Mouse (Mus musculus) lung, adult 2 months (tissue): ENCODE measurements at regions not wholly inside any gene's neighbourhood (a gene's known extent, or its start where the extent isn't known, plus 50 kb on each side); places are given as distances from the start of the nearest gene placed in this dataset.

Experiments
- CTCF ChIP-seq: fragments of 200-500 bp; IDR thresholded peaks from 2 replicates; pipeline ENCODE4 v1.5.1; 2011; ENCODE audit warnings: mild to moderate bottlenecking, low read length, control low read depth; ENCODE audit not compliant: insufficient read depth
- POLR2A ChIP-seq: fragments of 200-500 bp; IDR thresholded peaks from 2 replicates; pipeline ENCODE4 v1.6.1; 2011; ENCODE audit warnings: low read depth, mild to moderate bottlenecking, control low read depth, low read length, borderline replicate concordance; ENCODE audit errors: extremely low read depth

DNA sequence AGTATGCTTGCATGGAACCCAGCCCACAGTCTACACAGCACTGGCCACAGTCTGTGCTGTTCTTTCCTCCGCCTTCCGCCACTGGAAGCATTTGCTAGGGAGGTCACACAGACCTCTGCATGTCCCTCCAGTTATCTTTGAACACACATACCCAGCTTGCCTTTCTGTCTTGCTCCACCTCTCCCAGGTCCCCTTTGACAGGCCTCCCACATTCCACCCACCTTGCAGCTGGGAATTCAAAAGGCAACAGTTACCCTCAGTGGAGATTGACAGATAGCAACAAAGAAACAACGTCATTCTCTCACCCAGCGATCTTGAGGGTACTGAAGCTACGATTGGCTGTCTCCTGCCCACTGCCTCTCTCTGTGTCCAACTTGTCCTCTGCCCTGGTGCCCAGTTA is 290.7 kb upstream of the Zmiz1 start:
- no peak for TF ChIP-seq POLR2A
- no peak for TF ChIP-seq CTCF
